Mouse (Mus musculus) kidney, postnatal 0 days (tissue): ENCODE results near the gene Adcy1. TPM values are rescaled to one million over a fixed set of nuclear protein-coding genes. Genes with fewer than 3 reads are reported as not detected.

Experiments
- ATAC-seq: fragments of 200-750 bp; cut with Nextera tagmentation; replicated peaks from 2 replicates; pipeline ENCODE4 v1.8.0; 2017; ENCODE audit warnings: low read depth, moderate number of reproducible peaks, moderate TSS enrichment, moderate library complexity; ENCODE audit not compliant: low FRiP score
- DNase-seq: peaks from one replicate; pipeline ENCODE4 v3.0.0-alpha.2; 2016; ENCODE audit warnings: low spot score
- H3K27ac ChIP-seq: fragments of 300-500 bp; sonication (generic); 2 replicates; pipeline ENCODE4 v1.5.1; 2014; ENCODE audit warnings: mild to moderate bottlenecking
- H3K27me3 ChIP-seq: fragments of 300-500 bp; sonication (generic); 2 replicates; pipeline ENCODE4 v1.6.1; 2014; ENCODE audit warnings: low read length, mixed read lengths; ENCODE audit not compliant: insufficient read depth
- H3K36me3 ChIP-seq: fragments of 300-500 bp; sonication (generic); 2 replicates; pipeline ENCODE4 v1.6.1; 2014; ENCODE audit warnings: low read length, mixed read lengths; ENCODE audit not compliant: insufficient read depth
- H3K4me1 ChIP-seq: fragments of 300-500 bp; sonication (generic); replicated peaks from 2 replicates; pipeline ENCODE4 v1.6.1; 2014; ENCODE audit warnings: antibody characterized with exemption, low read length, mixed read lengths; ENCODE audit not compliant: insufficient read depth
- H3K4me2 ChIP-seq: fragments of 300-500 bp; sonication (generic); 2 replicates; pipeline ENCODE4 v1.6.1; 2014; ENCODE audit warnings: mild to moderate bottlenecking, low read length, moderate library complexity, mixed read lengths
- H3K4me3 ChIP-seq: fragments of 300-500 bp; sonication (generic); replicated peaks from 2 replicates; pipeline ENCODE4 v1.5.1; 2014; ENCODE audit warnings: low read depth, low read length
- H3K9ac ChIP-seq: fragments of 300-500 bp; sonication (generic); 2 replicates; pipeline ENCODE4 v1.6.1; 2014; ENCODE audit warnings: low read depth, low read length
- H3K9me3 ChIP-seq: fragments of 300-500 bp; sonication (generic); replicated peaks from 2 replicates; pipeline ENCODE4 v1.6.1; 2016; ENCODE audit warnings: low read length, inconsistent platforms, mixed read lengths
- CTCF ChIP-seq: IDR thresholded peaks from 2 replicates; pipeline ENCODE4 v1.5.1; 2016; ENCODE audit warnings: antibody characterized with exemption, low read depth, mild to moderate bottlenecking, moderate library complexity
- WGBS: fragments of 180-500 bp; shearing (Covaris S2); extraction: QIAGEN DNeasy Blood & Tissue Kit; methylation state at CpG from one replicate; pipeline ENCODE4 v1.1.7; 2014; 5-methylcytosine and 5-hydroxymethylcytosine counted together
- polyA plus RNA-seq: library from polyadenylated mRNA; unstranded; fragments of >200 nt; fragmentation: Nextera tagmentation; extraction: Ambion mirVana; gene quantifications from 2 replicates; pipeline ENCODE4 v1.2.1, GENCODE M21; 2015

Gene Adcy1
- polyA plus RNA-seq, 1 experiment from 2014 or later = 1.8 TPM

GRCm38 (mm10) chr11:7047176-7047575 is 16.1 kb upstream of the Adcy1 start:
- no peaks in the 10 kb centered on the region for H3K27me3 ChIP-seq
- 92% methylated on average over 2 of the region's 2 CpGs for WGBS
- no peak for DNase-seq

GRCm38 (mm10) chr11:7047584-7047983 is 15.7 kb upstream of the Adcy1 start:
- H3K36me3 ChIP-seq = no peaks in the 10 kb centered on the region
- no peak overlapping the region for H3K4me3 ChIP-seq
- no peaks in the 10 kb centered on the region for H3K4me1 ChIP-seq
- no peak overlapping the region for H3K9ac ChIP-seq
- no peaks in the 10 kb centered on the region for H3K9me3 ChIP-seq
- DNase-seq = no peak
- no peak for TF ChIP-seq CTCF
- H3K27me3 ChIP-seq = no peaks in the 10 kb centered on the region
- ATAC-seq = no peak
- no peak overlapping the region for H3K27ac ChIP-seq
- H3K4me2 ChIP-seq = no peak overlapping the region

More at GRCm38 (mm10) chr11:7047176-7047575, 16.1 kb upstream of the Adcy1 start:
- Histone ChIP-seq H3K36me3 (no peaks in the 10 kb centered on the region), H3K4me2 (no peak overlapping the region), H3K4me1 (no peaks in the 10 kb centered on the region), H3K9me3 (no peaks in the 10 kb centered on the region), H3K4me3 (no peak overlapping the region), H3K9ac (no peak overlapping the region), H3K27ac (no peak overlapping the region)
- TF ChIP-seq CTCF = no peak
- no peak for ATAC-seq

- TF ChIP-seq CTCF = no peak
- Histone ChIP-seq H3K27ac (no peak overlapping the region), H3K4me1 (peaks cover 9% of the 10 kb centered on the region; the same call in 1 of the 2 replicates), H3K9me3 (no peaks in the 10 kb centered on the region), H3K36me3 (no peaks in the 10 kb centered on the region), H3K27me3 (no peaks in the 10 kb centered on the region), H3K9ac (no peak overlapping the region), H3K4me2 (no peak overlapping the region), H3K4me3 (no peak overlapping the region)
- ATAC-seq = no peak
- no peak for DNase-seq
- WGBS = 89% methylated on average over 4 of the region's 4 CpGs
These were observed 9.6 kb upstream of the Adcy1 start for GRCm38 (mm10) chr11:7053710-7054109.

- Histone ChIP-seq H3K4me2 (no peak overlapping the region), H3K4me3 (no peak overlapping the region), H3K9me3 (no peaks in the 10 kb centered on the region), H3K4me1 (peaks cover 9% of the 10 kb centered on the region; the same call in 1 of the 2 replicates), H3K27ac (no peak overlapping the region), H3K36me3 (no peaks in the 10 kb centered on the region), H3K27me3 (no peaks in the 10 kb centered on the region), H3K9ac (no peak overlapping the region)
- 79% methylated on average over 6 of the region's 6 CpGs for WGBS
- ATAC-seq (no peak), DNase-seq (no peak)
- TF ChIP-seq CTCF = no peak
These were observed 8.5 kb upstream of the Adcy1 start for GRCm38 (mm10) chr11:7054662-7055265.

GRCm38 (mm10) chr11:7055455-7056017 is 7.8 kb upstream of the Adcy1 start:
- Histone ChIP-seq H3K36me3 (no peaks in the 10 kb centered on the region), H3K9me3 (no peaks in the 10 kb centered on the region), H3K4me2 (peak overlapping the region; percentile 13; the same call in 1 of the 2 replicates), H3K27ac (no peak overlapping the region), H3K4me3 (no peak overlapping the region), H3K4me1 (peaks cover 9% of the 10 kb centered on the region; the same call in 1 of the 2 replicates), H3K9ac (no peak overlapping the region), H3K27me3 (0 out of 2 replicates have a peak, but pooled peaks cover under 1% of the 10 kb centered on the region)
- WGBS = 29% methylated on average over 14 of the region's 14 CpGs
- TF ChIP-seq CTCF = no peak
- no peak for DNase-seq
- no peak for ATAC-seq

GRCm38 (mm10) chr11:7056121-7056520 is 7.2 kb upstream of the Adcy1 start:
- H3K27me3 ChIP-seq = peaks cover 6% of the 10 kb centered on the region; the same call in 1 of the 2 replicates
- H3K27ac ChIP-seq = no peak overlapping the region
- H3K4me3 ChIP-seq = no peak overlapping the region
- WGBS = 21% methylated on average over 11 of the region's 11 CpGs
- H3K9me3 ChIP-seq = no peaks in the 10 kb centered on the region
- H3K9ac ChIP-seq = no peak overlapping the region
- DNase-seq (no peak), ATAC-seq (no peak)
- no peaks in the 10 kb centered on the region for H3K36me3 ChIP-seq
- H3K4me1 ChIP-seq = peaks cover 9% of the 10 kb centered on the region; the same call in 1 of the 2 replicates
- H3K4me2 ChIP-seq = peak overlapping the region; percentile 13; the same call in 1 of the 2 replicates
- TF ChIP-seq CTCF = no peak
